25 mouse cellular contexts compared by ENCODE assay signal in the genomic region with DNA sequence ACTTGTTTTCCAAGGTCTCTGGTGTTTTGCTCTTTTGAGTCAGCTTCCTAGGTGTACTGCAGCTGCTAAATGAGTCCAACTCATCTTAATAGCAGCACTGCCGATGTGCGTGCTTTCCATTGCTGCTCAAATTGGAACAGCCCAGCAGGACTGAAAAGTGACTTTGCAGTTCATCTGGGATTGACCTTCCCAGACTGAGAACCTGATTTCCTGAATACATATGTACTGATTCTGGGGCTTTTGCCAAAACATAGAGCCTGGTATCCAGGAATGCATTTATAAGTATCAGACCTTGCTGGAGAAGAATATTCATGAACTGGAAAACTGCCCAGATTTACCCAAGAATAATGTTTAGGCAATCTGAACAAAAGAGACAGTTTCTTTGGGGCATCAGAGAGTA.
DNase-seq lines count a peak whose midpoint lies in the region; ATAC-seq lines count a peak whose summit lies in the region.
"Had no signal": no experiment of that assay in that cellular context is flagged by ENCODE, and none has a peak within 500 bp of the region (broad histone marks: within the 10 kb centered on the region; RNA-seq: fewer than 3 reads in every experiment).

No protein-coding gene starts in this region.

- intact Hi-C loops in heart, postnatal 25 days (cut with DNase I): no loop called here

- H3K27me3 ChIP-seq in embryonic facial prominence, embryonic 14.5 days (replicated peaks; ENCODE audit: control insufficient read depth, insufficient read depth, low read length): no peaks in the 10 kb centered on the region
- no peaks in the 10 kb centered on the region for H3K27me3 ChIP-seq in embryonic facial prominence, embryonic 10.5 days (replicated peaks; ENCODE audit: low read depth, poor library complexity, severe bottlenecking)
- H3K27me3 ChIP-seq in forebrain, embryonic 15.5 days: no peaks in the 10 kb centered on the region
- no peaks in the 10 kb centered on the region for H3K27me3 ChIP-seq in forebrain, embryonic 12.5 days
- no peaks in the 10 kb centered on the region for H3K27me3 ChIP-seq in midbrain, embryonic 14.5 days (ENCODE audit: control insufficient read depth, insufficient read depth, low read length)
- H3K27me3 ChIP-seq in midbrain, embryonic 13.5 days: no peaks in the 10 kb centered on the region
- no peaks in the 10 kb centered on the region for H3K27me3 ChIP-seq in forebrain, embryonic 16.5 days (replicated peaks; ENCODE audit: control insufficient read depth, insufficient read depth, low read length)
- H3K27me3 ChIP-seq: embryonic facial prominence, embryonic 13.5 days; heart, embryonic 12.5 days; heart, embryonic 15.5 days; hindbrain, embryonic 13.5 days had no signal

- no peaks in the 10 kb centered on the region for H3K9me3 ChIP-seq in embryonic facial prominence, embryonic 14.5 days (ENCODE audit: control insufficient read depth, low read length)
- H3K9me3 ChIP-seq in embryonic facial prominence, embryonic 10.5 days: no peaks in the 10 kb centered on the region
- no peaks in the 10 kb centered on the region for H3K9me3 ChIP-seq in forebrain, embryonic 15.5 days
- H3K9me3 ChIP-seq in forebrain, embryonic 12.5 days: no peaks in the 10 kb centered on the region
- no peaks in the 10 kb centered on the region for H3K9me3 ChIP-seq in midbrain, embryonic 14.5 days (ENCODE audit: control insufficient read depth, low read length)
- no peaks in the 10 kb centered on the region for H3K9me3 ChIP-seq in midbrain, embryonic 13.5 days
- H3K9me3 ChIP-seq in forebrain, embryonic 16.5 days (ENCODE audit: control insufficient read depth, low read length): no peaks in the 10 kb centered on the region
- H3K9me3 ChIP-seq: embryonic facial prominence, embryonic 13.5 days; heart, embryonic 12.5 days; heart, embryonic 15.5 days; hindbrain, embryonic 13.5 days had no signal

- H3K9ac ChIP-seq in embryonic facial prominence, embryonic 14.5 days (ENCODE audit: low read depth, low read length): no peak overlapping the region
- H3K9ac ChIP-seq in forebrain, embryonic 15.5 days (replicated peaks): no peak overlapping the region
- H3K9ac ChIP-seq in forebrain, embryonic 12.5 days: no peak overlapping the region
- no peak overlapping the region for H3K9ac ChIP-seq in midbrain, embryonic 14.5 days (replicated peaks; ENCODE audit: low read length)
- H3K9ac ChIP-seq in midbrain, embryonic 13.5 days (replicated peaks): no peak overlapping the region
- no peak overlapping the region for H3K9ac ChIP-seq in forebrain, embryonic 16.5 days (replicated peaks; ENCODE audit: low read depth, low read length)
- H3K9ac ChIP-seq: embryonic facial prominence, embryonic 13.5 days; heart, embryonic 12.5 days; heart, embryonic 15.5 days; hindbrain, embryonic 13.5 days had no signal

- no peaks in the 10 kb centered on the region for H3K4me1 ChIP-seq in embryonic facial prominence, embryonic 14.5 days (ENCODE audit: control insufficient read depth, insufficient read depth, low read length)
- H3K4me1 ChIP-seq in embryonic facial prominence, embryonic 10.5 days: no peaks in the 10 kb centered on the region
- peaks cover 13% of the 10 kb centered on the region for H3K4me1 ChIP-seq in forebrain, embryonic 15.5 days
- 0 out of 2 replicates have a peak, but pooled peaks cover 2% of the 10 kb centered on the region for H3K4me1 ChIP-seq in forebrain, embryonic 12.5 days
- no peaks in the 10 kb centered on the region for H3K4me1 ChIP-seq in midbrain, embryonic 14.5 days (ENCODE audit: control insufficient read depth, insufficient read depth, low read length)
- no peaks in the 10 kb centered on the region for H3K4me1 ChIP-seq in midbrain, embryonic 13.5 days (replicated peaks)
- peaks cover 5% of the 10 kb centered on the region; the same call in 1 of the 2 replicates for H3K4me1 ChIP-seq in forebrain, embryonic 16.5 days (replicated peaks; ENCODE audit: control insufficient read depth, insufficient read depth, low read length)
- H3K4me1 ChIP-seq: embryonic facial prominence, embryonic 13.5 days; heart, embryonic 12.5 days; heart, embryonic 15.5 days; hindbrain, embryonic 13.5 days had no signal

- H3K36me3 ChIP-seq in embryonic facial prominence, embryonic 14.5 days (ENCODE audit: control insufficient read depth, insufficient read depth, low read length): no peaks in the 10 kb centered on the region
- H3K36me3 ChIP-seq in embryonic facial prominence, embryonic 10.5 days (replicated peaks): no peaks in the 10 kb centered on the region
- H3K36me3 ChIP-seq in forebrain, embryonic 15.5 days: no peaks in the 10 kb centered on the region
- H3K36me3 ChIP-seq in forebrain, embryonic 12.5 days (replicated peaks): no peaks in the 10 kb centered on the region
- H3K36me3 ChIP-seq in midbrain, embryonic 14.5 days (ENCODE audit: control insufficient read depth, insufficient read depth, low read length): no peaks in the 10 kb centered on the region
- H3K36me3 ChIP-seq in midbrain, embryonic 13.5 days: no peaks in the 10 kb centered on the region
- no peaks in the 10 kb centered on the region for H3K36me3 ChIP-seq in forebrain, embryonic 16.5 days (ENCODE audit: control insufficient read depth, insufficient read depth)
- H3K36me3 ChIP-seq: embryonic facial prominence, embryonic 13.5 days; heart, embryonic 12.5 days; heart, embryonic 15.5 days; hindbrain, embryonic 13.5 days had no signal

- DNase-seq in embryonic facial prominence, embryonic 14.5 days (ENCODE audit: low spot score): peak; percentile 13
- no peak for DNase-seq in embryonic facial prominence, embryonic 10.5 days (ENCODE audit: low spot score)
- DNase-seq in midbrain, embryonic 14.5 days: peak; percentile 35
- DNase-seq in heart, postnatal 25 days (ENCODE audit: low spot score): no peak
- DNase-seq: adrenal gland, adult 8-10 months; adrenal gland, postnatal 25 days; cerebellum, adult 11 months; cerebellum, adult 2 months; cerebellum, adult 9-11 months; cerebellum, postnatal 25 days; gastrocnemius, postnatal 25 days; heart, adult 18-20 months; heart, postnatal 10 days; heart, postnatal 4 days; kidney, adult 8-10 months had no signal

- H3K4me2 ChIP-seq in embryonic facial prominence, embryonic 14.5 days (ENCODE audit: low read depth, low read length): no peak overlapping the region
- H3K4me2 ChIP-seq in forebrain, embryonic 15.5 days (replicated peaks): no peak overlapping the region
- H3K4me2 ChIP-seq in forebrain, embryonic 12.5 days: no peak overlapping the region
- H3K4me2 ChIP-seq in midbrain, embryonic 14.5 days (ENCODE audit: low read length): no peak overlapping the region
- no peak overlapping the region for H3K4me2 ChIP-seq in midbrain, embryonic 13.5 days (replicated peaks)
- no peak overlapping the region for H3K4me2 ChIP-seq in forebrain, embryonic 16.5 days (ENCODE audit: low read length)
- H3K4me2 ChIP-seq: embryonic facial prominence, embryonic 13.5 days; heart, embryonic 12.5 days; heart, embryonic 15.5 days; hindbrain, embryonic 13.5 days had no signal

- ATAC-seq in embryonic facial prominence, embryonic 14.5 days (ENCODE audit: low read depth): no peak
- ATAC-seq in forebrain, embryonic 15.5 days (replicated peaks): peak; percentile 51; the same call in 1 of the 2 replicates
- ATAC-seq in forebrain, embryonic 12.5 days (ENCODE audit: low FRiP score): no peak
- no peak for ATAC-seq in midbrain, embryonic 14.5 days (ENCODE audit: low FRiP score, low TSS enrichment)
- no peak for ATAC-seq in midbrain, embryonic 13.5 days
- ATAC-seq in forebrain, embryonic 16.5 days: peak; percentile 54; the same call in 1 of the 2 replicates
- ATAC-seq: activated CD4-positive, CD25-positive, alpha-beta regulatory T cell, adult 4 months; intestine, postnatal 0 days had no signal

- H3K4me3 ChIP-seq in embryonic facial prominence, embryonic 14.5 days (ENCODE audit: low read depth, low read length): no peak overlapping the region
- no peak overlapping the region for H3K4me3 ChIP-seq in embryonic facial prominence, embryonic 10.5 days
- no peak overlapping the region for H3K4me3 ChIP-seq in forebrain, embryonic 15.5 days
- no peak overlapping the region for H3K4me3 ChIP-seq in forebrain, embryonic 12.5 days (replicated peaks)
- H3K4me3 ChIP-seq in midbrain, embryonic 14.5 days (replicated peaks; ENCODE audit: low read depth, low read length): no peak overlapping the region
- H3K4me3 ChIP-seq in midbrain, embryonic 13.5 days (replicated peaks): no peak overlapping the region
- no peak overlapping the region for H3K4me3 ChIP-seq in forebrain, embryonic 16.5 days (replicated peaks; ENCODE audit: low read length)
- H3K4me3 ChIP-seq: embryonic facial prominence, embryonic 13.5 days; heart, embryonic 12.5 days; heart, embryonic 15.5 days; hindbrain, embryonic 13.5 days had no signal

- WGBS in embryonic facial prominence, embryonic 14.5 days: 60% methylated on average over 2 of the region's 2 CpGs
- WGBS in embryonic facial prominence, embryonic 10.5 days: 93% methylated on average over 2 of the region's 2 CpGs
- 33% methylated on average over 2 of the region's 2 CpGs for WGBS in forebrain, embryonic 15.5 days
- WGBS in forebrain, embryonic 12.5 days: 76% methylated on average over 2 of the region's 2 CpGs
- WGBS in midbrain, embryonic 14.5 days: 79% methylated on average over 2 of the region's 2 CpGs
- WGBS in midbrain, embryonic 13.5 days: 79% methylated on average over 2 of the region's 2 CpGs
- WGBS in forebrain, embryonic 16.5 days: 34% methylated on average over 2 of the region's 2 CpGs

- no peak overlapping the region for H3K27ac ChIP-seq in embryonic facial prominence, embryonic 14.5 days (replicated peaks; ENCODE audit: low read depth, low read length)
- H3K27ac ChIP-seq in embryonic facial prominence, embryonic 10.5 days (replicated peaks): no peak overlapping the region
- H3K27ac ChIP-seq in forebrain, embryonic 15.5 days (replicated peaks): no peak overlapping the region
- H3K27ac ChIP-seq in forebrain, embryonic 12.5 days: no peak overlapping the region
- no peak overlapping the region for H3K27ac ChIP-seq in midbrain, embryonic 14.5 days (replicated peaks; ENCODE audit: low read depth, low read length)
- H3K27ac ChIP-seq in midbrain, embryonic 13.5 days: no peak overlapping the region
- peak overlapping the region; percentile 50; the same call in 1 of the 2 replicates for H3K27ac ChIP-seq in forebrain, embryonic 16.5 days (ENCODE audit: low read length)
- H3K27ac ChIP-seq: embryonic facial prominence, embryonic 13.5 days; heart, embryonic 15.5 days; hindbrain, embryonic 13.5 days had no signal

Comparison
In these comparisons a context has a peak if more than half of its experiments do, and no peak if none do; other contexts are left out.
1. ATAC-seq: peak in forebrain, embryonic 15.5 days (single experiment) and forebrain, embryonic 16.5 days (single experiment); none in embryonic facial prominence, embryonic 14.5 days (single experiment), forebrain, embryonic 12.5 days (single experiment), midbrain, embryonic 14.5 days (single experiment) and midbrain, embryonic 13.5 days (single experiment).
2. DNase-seq: peak in embryonic facial prominence, embryonic 14.5 days (single experiment) and midbrain, embryonic 14.5 days (single experiment); none in embryonic facial prominence, embryonic 10.5 days (single experiment) and heart, postnatal 25 days (single experiment).